Mouse (Mus musculus): Measurements from ENCODE around the gene A26c2. TPM values are rescaled to one million over a fixed set of nuclear protein-coding genes. Genes with fewer than 3 reads are reported as not detected.

A26c2 gene
- total RNA-seq (2021): not detected
- long read RNA-seq: 0 reads

- DNase-seq (ENCODE audit: low spot score in 2 of 2): no peak
Measured at GRCm38 (mm10) chr7:62823573-62823972, at the start of gene A26c2. Gene A26c2 (minus strand): TSS chr7:62823673.

- no peak for DNase-seq (ENCODE audit: low spot score in 2 of 2)
Measured at GRCm38 (mm10) chr7:62851471-62851870, 28.0 kb upstream of the A26c2 start.

Data from layer of hippocampus, adult 18-20 months (tissue).